Mouse (Mus musculus): Measurements from ENCODE around the gene Csnk1g2.

- TF ChIP-seq CTCF (IDR thresholded peaks at IDR 0.05; ENCODE audit: insufficient read depth, low read length) (no peak), POLR2A (IDR thresholded peaks at IDR 0.05; ENCODE audit: borderline replicate concordance, extremely low read depth, low read depth, low read length) (no peak)
These were observed 59.4 kb downstream of the Csnk1g2 start for GRCm38 (mm10) chr10:80682003-80682402.

Data from lung, adult 2 months (tissue).